Mouse (Mus musculus): ENCODE results near the gene Gm13694. TPM values are rescaled to one million over a fixed set of nuclear protein-coding genes. Genes with fewer than 3 reads are reported as not detected.

Gene Gm13694
- total RNA-seq, 2 experiments from 2014 or later: 1.9 TPM; not detected in 1

- no peak for ATAC-seq (replicated peaks; ENCODE audit: low FRiP score, poor library complexity, severe bottlenecking)
Observed at GRCm38 (mm10) chr2:84022905-84023304, 44.2 kb downstream of the Gm13694 start.

GRCm38 (mm10) chr2:84023319-84023718, 44.6 kb downstream of the Gm13694 start:
- ATAC-seq (replicated peaks; ENCODE audit: low FRiP score, poor library complexity, severe bottlenecking): no peak

GRCm38 (mm10) chr2:84025217-84025616, 46.5 kb downstream of the Gm13694 start:
- no peak for ATAC-seq (replicated peaks; ENCODE audit: low FRiP score, poor library complexity, severe bottlenecking)

Other genes with a start within 250 kb of the Gm13694 start
- gene Fam171b, start 166.3 kb upstream of the Gm13694 start, total RNA-seq (2015; ENCODE audit: low replicate concordance): not detected in 2 replicates
- gene Fam171b, start 166.3 kb upstream of the Gm13694 start, total RNA-seq (2017; ENCODE audit: low replicate concordance): not detected in 2 replicates
- not detected in 2 replicates for gene Zswim2, start 37.7 kb upstream of the Gm13694 start, total RNA-seq (2015; ENCODE audit: low replicate concordance)
- not detected in 2 replicates for gene Zswim2, start 37.7 kb upstream of the Gm13694 start, total RNA-seq (2017; ENCODE audit: low replicate concordance)
- gene Gm13698, start 23.2 kb upstream of the Gm13694 start, total RNA-seq (2015; ENCODE audit: low replicate concordance): not detected in 2 replicates
- 1.9 TPM in 1 of 2 replicates, not detected in the other for gene Gm13698, start 23.2 kb upstream of the Gm13694 start, total RNA-seq (2017; ENCODE audit: low replicate concordance)
- gene Gm13693, start 17.4 kb upstream of the Gm13694 start, total RNA-seq (2015; ENCODE audit: low replicate concordance): not detected in 2 replicates
- 1.9 TPM in 1 of 2 replicates, not detected in the other for gene Gm13693, start 17.4 kb upstream of the Gm13694 start, total RNA-seq (2017; ENCODE audit: low replicate concordance)
- gene Gm13695, start 11.6 kb upstream of the Gm13694 start, total RNA-seq (2015; ENCODE audit: low replicate concordance): not detected in 2 replicates
- 1.9 TPM in 1 of 2 replicates, not detected in the other for gene Gm13695, start 11.6 kb upstream of the Gm13694 start, total RNA-seq (2017; ENCODE audit: low replicate concordance)
- gene Gm13696, start 5.8 kb upstream of the Gm13694 start, total RNA-seq (2015; ENCODE audit: low replicate concordance): not detected in 2 replicates
- 1.9 TPM in 1 of 2 replicates, not detected in the other for gene Gm13696, start 5.8 kb upstream of the Gm13694 start, total RNA-seq (2017; ENCODE audit: low replicate concordance)
- gene Gm13697, start 5.8 kb downstream of the Gm13694 start, total RNA-seq (2015; ENCODE audit: low replicate concordance): not detected in 2 replicates
- gene Gm13697, start 5.8 kb downstream of the Gm13694 start, total RNA-seq (2017; ENCODE audit: low replicate concordance): 1.9 TPM in 1 of 2 replicates, not detected in the other
- not detected in 2 replicates for gene Gm13691, start 11.6 kb downstream of the Gm13694 start, total RNA-seq (2015; ENCODE audit: low replicate concordance)
- gene Gm13691, start 11.6 kb downstream of the Gm13694 start, total RNA-seq (2017; ENCODE audit: low replicate concordance): not detected in 2 replicates

All from erythroid progenitor cell, adult 5-6 weeks (primary cell).